Mouse (Mus musculus): ENCODE results near the gene Mad2l1bp.

DNA sequence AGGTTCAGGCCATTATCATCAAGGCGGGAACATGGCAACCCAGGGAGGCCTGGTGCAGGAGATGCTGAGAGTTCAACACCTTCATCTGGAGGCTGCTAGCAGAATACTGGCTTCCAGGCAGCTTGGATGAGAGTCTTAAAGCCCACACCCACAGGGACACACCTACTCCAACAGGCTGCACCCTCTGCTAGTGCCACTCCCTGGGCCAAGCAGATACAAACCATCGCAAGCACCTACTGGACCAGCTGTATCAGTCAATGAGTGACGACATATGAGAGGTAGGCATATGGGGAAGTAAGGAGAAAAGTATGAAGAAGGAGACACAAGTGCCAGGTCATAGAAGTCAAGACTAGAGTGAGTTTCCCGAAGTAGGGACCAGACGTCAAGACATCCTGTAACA is 3.3 kb upstream of the Mad2l1bp start:
- no peak for TF ChIP-seq GATA1 (IDR thresholded peaks at IDR 0.05; ENCODE audit: borderline replicate concordance, low read length)
- no peak for TF ChIP-seq CTCF (IDR thresholded peaks at IDR 0.05; ENCODE audit: low read depth, low read length)
- no peak for TF ChIP-seq TAL1 (conservative IDR thresholded peaks at IDR 0.05; ENCODE audit: low read depth, low read length)
- TF ChIP-seq POLR2AphosphoS5 (IDR thresholded peaks at IDR 0.05; ENCODE audit: insufficient replicate concordance, low read depth, low read length) = no peak
